Comparison of ENCODE assay signal across 1 mouse cellular context in the genomic region with DNA sequence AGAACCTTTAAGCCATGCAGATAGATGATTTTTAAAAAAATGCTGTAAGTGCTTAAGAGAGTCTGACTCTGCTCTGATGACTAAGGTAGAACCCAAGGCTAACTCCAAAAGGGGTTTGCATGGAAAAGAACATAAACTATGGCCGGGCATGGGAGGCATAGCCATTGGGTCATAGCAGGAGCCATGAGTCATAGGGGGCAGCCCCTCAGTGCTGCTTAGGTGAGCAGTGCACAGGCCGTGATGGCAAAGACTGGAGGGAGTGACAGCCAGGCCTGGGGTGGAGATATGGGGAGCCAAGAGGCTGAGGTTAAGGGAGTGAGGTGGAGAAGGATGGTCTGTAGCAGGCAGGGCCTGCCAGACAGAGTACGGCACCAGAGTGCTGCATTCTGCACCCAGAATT.
TF ChIP-seq lines count a peak whose summit lies in the region.

No protein-coding gene starts in this region.

TF ChIP-seq in CH12.LX, 34 proteins besides CTCF, POLR2A, EP300 and RAD21 (continued from another document):
- TF ChIP-seq RCOR1 (conservative IDR thresholded peaks at IDR 0.05; ENCODE audit: low read depth, low read length) (no peak), ZMIZ1 (IDR thresholded peaks at IDR 0.05; ENCODE audit: low read depth, low read length) (no peak), TBP (conservative IDR thresholded peaks at IDR 0.05; ENCODE audit: low read depth, low read length) (no peak), MAX (IDR thresholded peaks at IDR 0.05; ENCODE audit: low read length) (no peak), MAZ (IDR thresholded peaks at IDR 0.05; ENCODE audit: low read depth, low read length) (no peak), ZKSCAN1 (IDR thresholded peaks at IDR 0.05; ENCODE audit: borderline replicate concordance, low read depth, low read length) (no peak), NRF1 (IDR thresholded peaks at IDR 0.05; ENCODE audit: low read depth, low read length) (no peak)
